Mouse (Mus musculus) CH12.LX (cell line): ENCODE results near the gene Gm10563. TPM values are rescaled to one million over a fixed set of nuclear protein-coding genes. Genes with fewer than 3 reads are reported as not detected.

Experiments used
- DNase-seq: peaks from one replicate; pipeline ENCODE4 v3.0.0-alpha.2; 2013; ENCODE audit errors: extremely low read depth
- H3K27ac ChIP-seq: 2 replicates; pipeline ENCODE4 v1.5.1; 2012; ENCODE audit warnings: low read depth, mild to moderate bottlenecking, control low read depth, moderate library complexity; ENCODE audit not compliant: insufficient read depth
- H3K27me3 ChIP-seq: replicated peaks from 2 replicates; pipeline ENCODE3; 2012; ENCODE audit warnings: inconsistent platforms
- H3K36me3 ChIP-seq, 2 experiments: replicated peaks in 1 of 2; 2 replicates each; pipeline versions ENCODE3 to v1.6.1; 2012; ENCODE audit warnings: inconsistent platforms in 1 of 2, low read length in 1 of 2, mild to moderate bottlenecking in 1 of 2, mixed read lengths in 1 of 2, moderate library complexity in 1 of 2; ENCODE audit not compliant: control insufficient read depth in 1 of 2, insufficient read depth in 1 of 2
- H3K4me1 ChIP-seq, 2 experiments: 2 replicates each; pipeline ENCODE4 v1.6.1; 2012; ENCODE audit warnings: inconsistent platforms in 1 of 2, moderate library complexity in 1 of 2; ENCODE audit not compliant: insufficient read depth in 2 of 2, control insufficient read depth in 1 of 2
- H3K4me2 ChIP-seq: 2 replicates; pipeline ENCODE4 v1.6.1; 2012; ENCODE audit warnings: low read depth, mild to moderate bottlenecking, control low read depth; ENCODE audit not compliant: poor library complexity, insufficient read depth, severe bottlenecking
- H3K4me3 ChIP-seq, 3 experiments: fragments of 150-350 bp in 1 of 3; sonication (generic) in 1 of 3; replicated peaks in 1 of 3; 2 replicates each; pipeline versions ENCODE3 to v1.5.1; 2011 to 2012; ENCODE audit warnings: low read depth in 2 of 3, low read length in 2 of 3, mild to moderate bottlenecking in 2 of 3, moderate library complexity in 2 of 3, control low read depth in 1 of 3, improper control_type of control experiment in 1 of 3, inconsistent platforms in 1 of 3, mixed read lengths in 1 of 3; ENCODE audit not compliant: poor library complexity in 1 of 3
- H3K79me2 ChIP-seq: replicated peaks from 2 replicates; pipeline ENCODE4 v1.6.1; 2012; ENCODE audit warnings: mild to moderate bottlenecking, moderate library complexity; ENCODE audit not compliant: control insufficient read depth, poor library complexity, insufficient read depth, severe bottlenecking; ENCODE audit errors: extremely low read depth
- H3K9ac ChIP-seq: 2 replicates; pipeline ENCODE4 v1.6.1; 2012; ENCODE audit warnings: low read depth, mild to moderate bottlenecking, control low read depth, moderate library complexity; ENCODE audit not compliant: insufficient read depth
- H3K9me3 ChIP-seq: replicated peaks from 2 replicates; pipeline ENCODE3; 2012; ENCODE audit warnings: low read length, inconsistent platforms, mixed read lengths
- BHLHE40 ChIP-seq: IDR thresholded peaks from 2 replicates; pipeline ENCODE4 v1.6.1; 2011; ENCODE audit warnings: mild to moderate bottlenecking, low read depth, low read length, improper control_type of control experiment
- CHD2 ChIP-seq: IDR thresholded peaks from 2 replicates; pipeline ENCODE4 v1.6.1; 2011; ENCODE audit warnings: low read length, improper control_type of control experiment
- ELF1 ChIP-seq: IDR thresholded peaks from 2 replicates; pipeline ENCODE4 v1.6.1; 2014; ENCODE audit warnings: low read depth, mild to moderate bottlenecking, inconsistent platforms, low read length, improper control_type of control experiment
- ETS1 ChIP-seq: conservative IDR thresholded peaks from 2 replicates; pipeline ENCODE4 v1.6.1; 2012; ENCODE audit warnings: low read depth, mild to moderate bottlenecking, inconsistent platforms, low read length, improper control_type of control experiment, moderate library complexity
- JUN ChIP-seq: IDR thresholded peaks from 2 replicates; pipeline ENCODE4 v1.6.1; 2011; ENCODE audit warnings: low read depth, mild to moderate bottlenecking, low read length, improper control_type of control experiment, moderate library complexity; ENCODE audit not compliant: insufficient read depth
- KAT2A ChIP-seq: IDR thresholded peaks from 2 replicates; pipeline ENCODE4 v1.6.1; 2012; ENCODE audit warnings: low read length, improper control_type of control experiment, inconsistent platforms; ENCODE audit not compliant: insufficient replicate concordance
- MAFK ChIP-seq: IDR thresholded peaks from 2 replicates; pipeline ENCODE4 v1.6.1; 2011; ENCODE audit warnings: low read length, improper control_type of control experiment; ENCODE audit not compliant: insufficient replicate concordance
- MAX ChIP-seq: IDR thresholded peaks from 2 replicates; pipeline ENCODE4 v1.6.1; 2011; ENCODE audit warnings: low read length, improper control_type of control experiment
- MAZ ChIP-seq: IDR thresholded peaks from 2 replicates; pipeline ENCODE4 v1.6.1; 2012; ENCODE audit warnings: low read depth, mild to moderate bottlenecking, inconsistent platforms, low read length, improper control_type of control experiment, moderate library complexity
- MEF2A ChIP-seq: IDR thresholded peaks from 2 replicates; pipeline ENCODE4 v1.6.1; 2014; ENCODE audit warnings: low read depth, mild to moderate bottlenecking, inconsistent platforms, low read length, improper control_type of control experiment, borderline replicate concordance
- MXI1 ChIP-seq: IDR thresholded peaks from 2 replicates; pipeline ENCODE4 v1.6.1; 2011; ENCODE audit warnings: mild to moderate bottlenecking, low read depth, low read length, improper control_type of control experiment
- NELFE ChIP-seq: IDR thresholded peaks from 2 replicates; pipeline ENCODE4 v1.6.1; 2011; ENCODE audit warnings: low read depth, low read length, improper control_type of control experiment
- NRF1 ChIP-seq: IDR thresholded peaks from 2 replicates; pipeline ENCODE4 v1.6.1; 2014; ENCODE audit warnings: low read depth, mild to moderate bottlenecking, inconsistent platforms, low read length, improper control_type of control experiment, moderate library complexity
- PAX5 ChIP-seq: IDR thresholded peaks from 2 replicates; pipeline ENCODE4 v1.6.1; 2012; ENCODE audit warnings: low read length, inconsistent platforms, mixed read lengths
- POLR2A ChIP-seq: IDR thresholded peaks from 2 replicates; pipeline ENCODE4 v1.6.1; 2011; ENCODE audit warnings: low read depth, mild to moderate bottlenecking, improper control_type of control experiment, low read length
- POLR2AphosphoS2 ChIP-seq: IDR thresholded peaks from 2 replicates; pipeline ENCODE4 v1.6.1; 2011; ENCODE audit warnings: low read depth, low read length, improper control_type of control experiment
- RAD21 ChIP-seq: IDR thresholded peaks from 2 replicates; pipeline ENCODE4 v1.6.1; 2011; ENCODE audit warnings: low read depth, mild to moderate bottlenecking, low read length, improper control_type of control experiment, moderate library complexity
- SIN3A ChIP-seq: IDR thresholded peaks from 2 replicates; pipeline ENCODE4 v1.6.1; 2012; ENCODE audit warnings: low read length, improper control_type of control experiment, inconsistent platforms
- UBTF ChIP-seq: IDR thresholded peaks from 2 replicates; pipeline ENCODE4 v1.6.1; 2012; ENCODE audit warnings: low read depth, mild to moderate bottlenecking, inconsistent platforms, low read length, improper control_type of control experiment, moderate library complexity
- USF2 ChIP-seq: conservative IDR thresholded peaks from 2 replicates; pipeline ENCODE4 v1.6.1; 2011; ENCODE audit warnings: low read depth, low read length, improper control_type of control experiment
- ZKSCAN1 ChIP-seq: IDR thresholded peaks from 2 replicates; pipeline ENCODE4 v1.6.1; 2012; ENCODE audit warnings: low read depth, inconsistent platforms, low read length, improper control_type of control experiment, borderline replicate concordance
- dilution Hi-C: fragments of 300-500 bp; cut with MboI; formaldehyde crosslinking; loops from 2 replicates; pipeline ENCODE4 v1.14.3; 2020; ENCODE audit warnings: low sequenced_read_pairs; ENCODE audit not compliant: extremely low pct_unique_long_range_greater_than_20kb, extremely low pct_ligation_motif_present
- in situ Hi-C: fragments of 300-500 bp; cut with MboI; formaldehyde crosslinking; loops from 3 replicates; pipeline ENCODE4 v1.14.3; 2019; ENCODE audit warnings: low sequenced_read_pairs, low pct_ligation_motif_present, low pct_unique_long_range_greater_than_20kb, mixed read lengths
- polyA plus RNA-seq: library from polyadenylated mRNA; unstranded; fragments of >175 nt; gene quantifications from 2 replicates; pipeline ENCODE4 v1.2.1, GENCODE M21; 2012; ENCODE audit warnings: low read depth; ENCODE audit not compliant: insufficient read length
- total RNA-seq, 2 experiments: library from RNA; depleted of rRNA; stranded (reverse); fragments of 300-350 nt in 1 of 2; fragments of >200 nt in 1 of 2; gene quantifications; 2 replicates each; pipeline ENCODE4 v1.2.3; 2012 to 2014

Gm10563 gene
- total and polyA plus RNA-seq, 3 experiments, result not detected

GRCm38 (mm10) chr4:155605132-155605531 is 40.1 kb downstream of the Gm10563 start:
- Histone ChIP-seq H3K79me2 (peaks cover 24% of the 10 kb centered on the region), H3K4me1 (peaks cover 0 to 46% of the 10 kb centered on the region in 2 experiments; a peak in 2 of 4 replicates), H3K4me2 (no peak overlapping the region), H3K27ac (no peak overlapping the region), H3K4me3 (no peak overlapping the region), H3K27me3 (no peaks in the 10 kb centered on the region), H3K9ac (no peak overlapping the region), H3K9me3 (no peaks in the 10 kb centered on the region), H3K36me3 (peaks cover 7 to 58% of the 10 kb centered on the region in 2 experiments)
- dilution Hi-C loops (no loop called here), in situ Hi-C loops (no loop called here)
- DNase-seq, result no peak
- TF ChIP-seq JUN (no peak), RAD21 (no peak)

- no peak for DNase-seq
- H3K27ac ChIP-seq, result no peak overlapping the region
- H3K9ac ChIP-seq, result no peak overlapping the region
- in situ Hi-C loops, result no loop called here
- dilution Hi-C loops, result no loop called here
- H3K27me3 ChIP-seq, result no peaks in the 10 kb centered on the region
- H3K9me3 ChIP-seq, result no peaks in the 10 kb centered on the region
- no peak overlapping the region for H3K4me3 ChIP-seq
- TF ChIP-seq CHD2, result no peak
- no peak for TF ChIP-seq MEF2A
- no peak for TF ChIP-seq PAX5
- peaks cover 3 to 48% of the 10 kb centered on the region in 2 experiments for H3K36me3 ChIP-seq
- peaks cover 0 to 38% of the 10 kb centered on the region in 2 experiments; a peak in 2 of 4 replicates for H3K4me1 ChIP-seq
- no peak overlapping the region for H3K4me2 ChIP-seq
- H3K79me2 ChIP-seq, result peaks cover 24% of the 10 kb centered on the region
These were observed 41.4 kb downstream of the Gm10563 start for GRCm38 (mm10) chr4:155603801-155604200.

- Histone ChIP-seq H3K79me2 (peaks cover 24% of the 10 kb centered on the region), H3K4me1 (peaks cover 0 to 42% of the 10 kb centered on the region in 2 experiments; a peak in 2 of 4 replicates), H3K27me3 (no peaks in the 10 kb centered on the region), H3K4me3 (peak overlapping the region in 2 of 3 experiments; percentile 61 to 88), H3K9me3 (no peaks in the 10 kb centered on the region), H3K36me3 (peaks cover 3 to 42% of the 10 kb centered on the region in 2 experiments), H3K9ac (peak overlapping the region; percentile 86)
- dilution Hi-C loops, result no loop called here
- in situ Hi-C loops, result no loop called here
- DNase-seq, result no peak
- TF ChIP-seq KAT2A, result no peak
- no peak for TF ChIP-seq ETS1
- TF ChIP-seq USF2, result no peak
- TF ChIP-seq NELFE, result no peak
- TF ChIP-seq MAZ, result no peak
- TF ChIP-seq POLR2AphosphoS2, result no peak
- TF ChIP-seq MAX, result no peak
- no peak for TF ChIP-seq NRF1
- TF ChIP-seq MXI1, result no peak
- no peak for TF ChIP-seq ELF1
- TF ChIP-seq POLR2A, result no peak
- no peak for TF ChIP-seq ZKSCAN1
- TF ChIP-seq MAFK, result no peak
- TF ChIP-seq BHLHE40, result no peak
- TF ChIP-seq SIN3A, result no peak
- TF ChIP-seq UBTF, result no peak
- TF ChIP-seq, all 38 proteins: peak for 0
- Histone ChIP-seq H3K27ac (no peak overlapping the region), H3K4me2 (peak overlapping the region; percentile 86)
These were observed 42.5 kb downstream of the Gm10563 start for GRCm38 (mm10) chr4:155602753-155603152.
